Mouse (Mus musculus) heart, embryonic 16.5 days (tissue): ENCODE measurements at regions not wholly inside any gene's neighbourhood (a gene's known extent, or its start where the extent isn't known, plus 50 kb on each side); places are given as distances from the start of the nearest gene placed in this dataset.

Source experiments
- ATAC-seq: fragments of 200-750 bp; cut with Nextera tagmentation; replicated peaks from 2 replicates; pipeline ENCODE4 v1.8.0; 2017; ENCODE audit warnings: moderate number of reproducible peaks; ENCODE audit not compliant: insufficient read depth, low FRiP score; ENCODE audit errors: extremely low read depth
- H3K27ac ChIP-seq: fragments of 300-500 bp; sonication (generic); 2 replicates; pipeline ENCODE4 v1.5.1; 2014; ENCODE audit warnings: mild to moderate bottlenecking, low read length, control low read depth, moderate library complexity
- H3K27me3 ChIP-seq: fragments of 300-500 bp; sonication (generic); 2 replicates; pipeline ENCODE4 v1.6.1; 2014; ENCODE audit warnings: low read length, mixed read lengths; ENCODE audit not compliant: control insufficient read depth, insufficient read depth
- H3K36me3 ChIP-seq: fragments of 300-500 bp; sonication (generic); 2 replicates; pipeline ENCODE4 v1.6.1; 2014; ENCODE audit not compliant: control insufficient read depth, insufficient read depth
- H3K4me1 ChIP-seq: fragments of 300-500 bp; sonication (generic); 2 replicates; pipeline ENCODE4 v1.6.1; 2014; ENCODE audit warnings: low read length, mixed read lengths; ENCODE audit not compliant: control insufficient read depth, insufficient read depth
- H3K4me2 ChIP-seq: fragments of 300-500 bp; sonication (generic); 2 replicates; pipeline ENCODE4 v1.6.1; 2014; ENCODE audit warnings: low read depth, mild to moderate bottlenecking, control low read depth, low read length
- H3K4me3 ChIP-seq: fragments of 300-500 bp; sonication (generic); 2 replicates; pipeline ENCODE4 v1.5.1; 2014; ENCODE audit warnings: mild to moderate bottlenecking, control low read depth, low read length
- H3K9ac ChIP-seq: fragments of 300-500 bp; sonication (generic); 2 replicates; pipeline ENCODE4 v1.6.1; 2014; ENCODE audit warnings: low read length, control low read depth
- H3K9me3 ChIP-seq: fragments of 300-500 bp; sonication (generic); replicated peaks from 2 replicates; pipeline ENCODE4 v1.6.1; 2016; ENCODE audit warnings: low read length; ENCODE audit not compliant: control insufficient read depth
- WGBS: fragments of 180-500 bp; shearing (Covaris S2); extraction: QIAGEN DNeasy Blood & Tissue Kit; methylation state at CpG from one replicate; pipeline ENCODE4 v1.1.7; 2014; 5-methylcytosine and 5-hydroxymethylcytosine counted together

GRCm38 (mm10) chr4:25488479-25489069, 207.0 kb upstream of the Ufl1 start:
- no peak overlapping the region for H3K4me3 ChIP-seq
- no peaks in the 10 kb centered on the region for H3K27me3 ChIP-seq
- H3K27ac ChIP-seq: no peak overlapping the region
- 52% methylated on average over 1 of the region's 1 CpGs for WGBS
- H3K9me3 ChIP-seq: no peaks in the 10 kb centered on the region
- no peak for ATAC-seq
- H3K36me3 ChIP-seq: no peaks in the 10 kb centered on the region
- no peaks in the 10 kb centered on the region for H3K4me1 ChIP-seq
- H3K9ac ChIP-seq: no peak overlapping the region
- H3K4me2 ChIP-seq: no peak overlapping the region

- Histone ChIP-seq H3K27ac (no peak overlapping the region), H3K9ac (no peak overlapping the region), H3K4me1 (no peaks in the 10 kb centered on the region), H3K27me3 (no peaks in the 10 kb centered on the region), H3K4me2 (no peak overlapping the region), H3K36me3 (no peaks in the 10 kb centered on the region), H3K4me3 (no peak overlapping the region), H3K9me3 (no peaks in the 10 kb centered on the region)
- ATAC-seq: no peak
- WGBS: 15% methylated on average over 1 of the region's 1 CpGs
Measured at GRCm38 (mm10) chr4:25483621-25483933, 202.0 kb upstream of the Ufl1 start.

- Histone ChIP-seq H3K36me3 (no peaks in the 10 kb centered on the region), H3K4me3 (no peak overlapping the region), H3K27me3 (no peaks in the 10 kb centered on the region), H3K4me2 (no peak overlapping the region), H3K9ac (no peak overlapping the region), H3K9me3 (no peaks in the 10 kb centered on the region), H3K27ac (no peak overlapping the region), H3K4me1 (no peaks in the 10 kb centered on the region)
- no peak for ATAC-seq
- 41% methylated on average over 6 of the region's 6 CpGs for WGBS
Measured at GRCm38 (mm10) chr4:25482933-25483620, 201.5 kb upstream of the Ufl1 start.

GRCm38 (mm10) chr4:25473026-25473425, 191.4 kb upstream of the Ufl1 start:
- no peak for ATAC-seq

GRCm38 (mm10) chr4:25466490-25466889, 184.9 kb upstream of the Ufl1 start:
- Histone ChIP-seq H3K36me3 (no peaks in the 10 kb centered on the region), H3K9me3 (no peaks in the 10 kb centered on the region), H3K27me3 (no peaks in the 10 kb centered on the region), H3K27ac (no peak overlapping the region), H3K4me1 (no peaks in the 10 kb centered on the region), H3K9ac (no peak overlapping the region), H3K4me3 (no peak overlapping the region), H3K4me2 (no peak overlapping the region)
- WGBS: 71% methylated on average over 3 of the region's 3 CpGs
- no peak for ATAC-seq

More at GRCm38 (mm10) chr4:25473026-25473425, 191.4 kb upstream of the Ufl1 start:
- Histone ChIP-seq H3K27ac (no peak overlapping the region), H3K4me1 (no peaks in the 10 kb centered on the region), H3K4me3 (no peak overlapping the region), H3K36me3 (no peaks in the 10 kb centered on the region), H3K9ac (no peak overlapping the region), H3K4me2 (no peak overlapping the region), H3K27me3 (no peaks in the 10 kb centered on the region), H3K9me3 (no peaks in the 10 kb centered on the region)

- Histone ChIP-seq H3K4me1 (no peaks in the 10 kb centered on the region), H3K36me3 (no peaks in the 10 kb centered on the region), H3K27me3 (no peaks in the 10 kb centered on the region), H3K4me3 (no peak overlapping the region), H3K9ac (no peak overlapping the region), H3K27ac (no peak overlapping the region), H3K9me3 (no peaks in the 10 kb centered on the region), H3K4me2 (no peak overlapping the region)
- no peak for ATAC-seq
- 51% methylated on average over 1 of the region's 1 CpGs for WGBS
Measured at GRCm38 (mm10) chr4:25464792-25465590, 183.4 kb upstream of the Ufl1 start.

- H3K36me3 ChIP-seq: no peaks in the 10 kb centered on the region
- 68% methylated on average over 1 of the region's 1 CpGs for WGBS
- no peak for ATAC-seq
- H3K4me2 ChIP-seq: no peak overlapping the region
- H3K4me1 ChIP-seq: no peaks in the 10 kb centered on the region
- H3K9ac ChIP-seq: no peak overlapping the region
- H3K4me3 ChIP-seq: no peak overlapping the region
- no peaks in the 10 kb centered on the region for H3K9me3 ChIP-seq
- no peaks in the 10 kb centered on the region for H3K27me3 ChIP-seq
- no peak overlapping the region for H3K27ac ChIP-seq
Measured at GRCm38 (mm10) chr4:25464069-25464468, 182.4 kb upstream of the Ufl1 start.

- Histone ChIP-seq H3K4me3 (no peak overlapping the region), H3K27ac (no peak overlapping the region), H3K4me2 (no peak overlapping the region), H3K27me3 (no peaks in the 10 kb centered on the region), H3K4me1 (no peaks in the 10 kb centered on the region), H3K9ac (no peak overlapping the region), H3K9me3 (no peaks in the 10 kb centered on the region), H3K36me3 (no peaks in the 10 kb centered on the region)
- no peak for ATAC-seq
- 89% methylated on average over 1 of the region's 1 CpGs for WGBS
Measured at GRCm38 (mm10) chr4:25460127-25460526, 178.5 kb upstream of the Ufl1 start.

- no peak overlapping the region for H3K9ac ChIP-seq
Measured at GRCm38 (mm10) chr4:25454752-25455151, 173.1 kb upstream of the Ufl1 start.

More at GRCm38 (mm10) chr4:25454752-25455151, 173.1 kb upstream of the Ufl1 start:
- Histone ChIP-seq H3K4me2 (no peak overlapping the region), H3K36me3 (no peaks in the 10 kb centered on the region), H3K4me3 (no peak overlapping the region), H3K4me1 (no peaks in the 10 kb centered on the region), H3K9me3 (no peaks in the 10 kb centered on the region), H3K27ac (no peak overlapping the region), H3K27me3 (no peaks in the 10 kb centered on the region)
- WGBS: 65% methylated on average over 3 of the region's 3 CpGs
- ATAC-seq: no peak
